Mouse (Mus musculus) limb, embryonic 14.5 days (tissue): ENCODE measurements around the gene Fgd2. TPM values are rescaled to one million over a fixed set of nuclear protein-coding genes. Genes with fewer than 3 reads are reported as not detected.

ENCODE experiments used
- ATAC-seq: fragments of 200-750 bp; cut with Nextera tagmentation; 2 replicates; pipeline ENCODE4 v1.8.0; 2017; ENCODE audit warnings: low read depth, moderate number of reproducible peaks, moderate TSS enrichment; ENCODE audit not compliant: low FRiP score
- DNase-seq: peaks from one replicate; pipeline ENCODE4 v3.0.0-alpha.2; 2015; ENCODE audit warnings: low spot score
- H3K27ac ChIP-seq: fragments of 300-500 bp; sonication (generic); replicated peaks from 2 replicates; pipeline ENCODE4 v1.5.1; 2014; ENCODE audit warnings: low read depth, mild to moderate bottlenecking, low read length, moderate library complexity, mixed read lengths
- H3K27me3 ChIP-seq: fragments of 300-500 bp; sonication (generic); 2 replicates; pipeline ENCODE4 v1.6.1; 2014; ENCODE audit warnings: low read length, mixed read lengths; ENCODE audit not compliant: control insufficient read depth, insufficient read depth
- H3K36me3 ChIP-seq: fragments of 300-500 bp; sonication (generic); 2 replicates; pipeline ENCODE4 v1.6.1; 2014; ENCODE audit warnings: mild to moderate bottlenecking, low read length, moderate library complexity, mixed read lengths; ENCODE audit not compliant: control insufficient read depth, insufficient read depth
- H3K4me1 ChIP-seq: fragments of 300-500 bp; sonication (generic); 2 replicates; pipeline ENCODE4 v1.6.1; 2014; ENCODE audit warnings: antibody characterized with exemption, low read length, mixed read lengths; ENCODE audit not compliant: control insufficient read depth, insufficient read depth
- H3K4me2 ChIP-seq: fragments of 300-500 bp; sonication (generic); replicated peaks from 2 replicates; pipeline ENCODE4 v1.6.1; 2014; ENCODE audit warnings: low read depth, mild to moderate bottlenecking, low read length, moderate library complexity; ENCODE audit not compliant: severe bottlenecking
- H3K4me3 ChIP-seq: fragments of 300-500 bp; sonication (generic); replicated peaks from 2 replicates; pipeline ENCODE4 v1.5.1; 2014; ENCODE audit warnings: low read length
- H3K9ac ChIP-seq: fragments of 300-500 bp; sonication (generic); 2 replicates; pipeline ENCODE4 v1.6.1; 2014; ENCODE audit warnings: mild to moderate bottlenecking, low read depth, low read length, moderate library complexity; ENCODE audit not compliant: severe bottlenecking
- H3K9me3 ChIP-seq: fragments of 300-500 bp; sonication (generic); 2 replicates; pipeline ENCODE4 v1.6.1; 2016; ENCODE audit warnings: low read length; ENCODE audit not compliant: control insufficient read depth
- POLR2A ChIP-seq: fragments of 200-500 bp; IDR thresholded peaks from 2 replicates; pipeline ENCODE4 v1.8.0; 2012; ENCODE audit warnings: inconsistent platforms, mild to moderate bottlenecking, moderate library complexity, borderline replicate concordance; ENCODE audit not compliant: insufficient read depth, insufficient read length; ENCODE audit errors: extremely low read depth
- WGBS: fragments of 180-500 bp; shearing (Covaris S2); extraction: QIAGEN DNeasy Blood & Tissue Kit; methylation state at CpG from one replicate; pipeline ENCODE4 v1.1.7; 2014; 5-methylcytosine and 5-hydroxymethylcytosine counted together
- polyA plus RNA-seq, 2 experiments: library from polyadenylated mRNA; depleted of rRNA in 1 of 2; stranded (reverse) in 1 of 2; unstranded in 1 of 2; fragments of >200 nt; fragmentation: Nextera tagmentation in 1 of 2; extraction: Ambion mirVana in 1 of 2; gene quantifications; 2 replicates each; pipeline versions ENCODE4 v1.2.1 to v1.2.3; 2012 to 2014

The Fgd2 gene
- 9.4 and 10.8 TPM in 2 replicates for polyA plus RNA-seq (2012; rRNA removed)
- polyA plus RNA-seq (2014; fragmentation: Nextera tagmentation; extraction: Ambion mirVana): 6.2 and 8.4 TPM in 2 replicates

DNA sequence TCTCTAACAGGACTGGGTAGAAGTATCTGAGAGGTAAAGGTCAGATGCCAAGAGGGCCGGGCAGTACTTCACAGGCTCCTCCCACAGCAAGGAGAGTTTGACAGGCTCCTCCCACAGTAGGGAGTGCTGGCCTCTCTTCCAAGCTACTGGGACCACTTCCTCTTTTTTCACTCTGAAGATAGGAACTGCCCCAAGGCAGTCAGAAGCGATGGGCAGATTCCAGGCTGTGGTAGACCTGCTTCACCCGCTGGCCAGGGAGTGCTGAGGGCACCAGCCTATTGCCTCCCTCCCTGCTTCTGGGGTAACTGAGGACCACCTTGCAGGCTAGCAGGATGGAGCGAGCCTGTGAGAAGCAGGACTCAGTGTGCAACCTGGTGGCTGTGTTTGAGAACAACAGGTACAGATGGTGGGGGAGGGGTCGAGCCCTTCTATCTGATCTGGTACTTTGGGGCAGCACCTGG, at the start of gene Fgd2:
Fgd2 (plus strand) TSS at position 154 of the 461 bp plus-strand sequence.
- Histone ChIP-seq H3K4me2 (no peak within 1 kb of the TSS), H3K9me3 (no peaks in the 10 kb centered on the region), H3K36me3 (no peaks in the 10 kb centered on the region), H3K4me1 (peaks cover 12% of the 10 kb centered on the region), H3K4me3 (no peak within 1 kb of the TSS), H3K27me3 (no peaks in the 10 kb centered on the region), H3K27ac (no peak within 1 kb of the TSS), H3K9ac (no peak within 1 kb of the TSS)
- ATAC-seq (no peak), DNase-seq (no peak)
- no peak for TF ChIP-seq POLR2A
- 16% methylated on average over 5 of the region's 5 CpGs for WGBS

GRCm38 (mm10) chr17:29311602-29312001, 49.1 kb upstream of the Fgd2 start:
- no peak overlapping the region for H3K27ac ChIP-seq
- no peak for TF ChIP-seq POLR2A
- no peak for ATAC-seq
- DNase-seq: no peak
- H3K9me3 ChIP-seq: no peaks in the 10 kb centered on the region
- H3K27me3 ChIP-seq: no peaks in the 10 kb centered on the region
- H3K4me1 ChIP-seq: peaks cover 13% of the 10 kb centered on the region
- H3K4me2 ChIP-seq: no peak overlapping the region
- 75% methylated on average over 8 of the region's 8 CpGs for WGBS
- no peaks in the 10 kb centered on the region for H3K36me3 ChIP-seq
- no peak overlapping the region for H3K9ac ChIP-seq
- no peak overlapping the region for H3K4me3 ChIP-seq

DNA sequence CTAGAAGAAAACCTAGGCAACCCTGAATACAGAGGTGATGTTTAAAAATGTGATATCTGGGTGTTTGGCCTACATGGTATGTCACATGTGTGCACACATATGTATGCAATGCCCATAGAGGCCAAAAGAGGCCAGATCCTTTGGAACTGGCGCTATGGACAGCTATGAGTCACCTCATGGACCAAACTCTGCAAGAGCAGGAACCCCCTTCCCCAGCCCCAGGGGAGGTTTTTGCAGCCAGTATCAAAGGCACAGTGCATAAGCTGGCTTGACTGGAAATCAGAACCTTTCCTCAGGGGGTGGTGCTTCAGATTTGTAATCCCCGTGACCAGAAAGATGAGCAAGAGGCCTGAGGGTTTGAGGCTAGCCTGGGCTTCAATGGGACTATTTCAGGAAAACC, 48.6 kb upstream of the Fgd2 start:
- 80% methylated on average over 2 of the region's 2 CpGs for WGBS
- H3K4me2 ChIP-seq: no peak overlapping the region
- H3K9ac ChIP-seq: no peak overlapping the region
- H3K27me3 ChIP-seq: no peaks in the 10 kb centered on the region
- H3K27ac ChIP-seq: no peak overlapping the region
- TF ChIP-seq POLR2A: no peak
- H3K36me3 ChIP-seq: no peaks in the 10 kb centered on the region
- peaks cover 8% of the 10 kb centered on the region for H3K4me1 ChIP-seq
- no peak for ATAC-seq
- DNase-seq: no peak
- no peak overlapping the region for H3K4me3 ChIP-seq
- H3K9me3 ChIP-seq: no peaks in the 10 kb centered on the region

GRCm38 (mm10) chr17:29313300-29313699, 47.4 kb upstream of the Fgd2 start:
- TF ChIP-seq POLR2A: no peak
- Histone ChIP-seq H3K9ac (no peak overlapping the region), H3K4me3 (no peak overlapping the region), H3K4me1 (0 out of 2 replicates have a peak, but pooled peaks cover 7% of the 10 kb centered on the region), H3K27me3 (no peaks in the 10 kb centered on the region), H3K4me2 (no peak overlapping the region), H3K27ac (no peak overlapping the region), H3K36me3 (no peaks in the 10 kb centered on the region), H3K9me3 (no peaks in the 10 kb centered on the region)
- DNase-seq: no peak
- no peak for ATAC-seq

DNA sequence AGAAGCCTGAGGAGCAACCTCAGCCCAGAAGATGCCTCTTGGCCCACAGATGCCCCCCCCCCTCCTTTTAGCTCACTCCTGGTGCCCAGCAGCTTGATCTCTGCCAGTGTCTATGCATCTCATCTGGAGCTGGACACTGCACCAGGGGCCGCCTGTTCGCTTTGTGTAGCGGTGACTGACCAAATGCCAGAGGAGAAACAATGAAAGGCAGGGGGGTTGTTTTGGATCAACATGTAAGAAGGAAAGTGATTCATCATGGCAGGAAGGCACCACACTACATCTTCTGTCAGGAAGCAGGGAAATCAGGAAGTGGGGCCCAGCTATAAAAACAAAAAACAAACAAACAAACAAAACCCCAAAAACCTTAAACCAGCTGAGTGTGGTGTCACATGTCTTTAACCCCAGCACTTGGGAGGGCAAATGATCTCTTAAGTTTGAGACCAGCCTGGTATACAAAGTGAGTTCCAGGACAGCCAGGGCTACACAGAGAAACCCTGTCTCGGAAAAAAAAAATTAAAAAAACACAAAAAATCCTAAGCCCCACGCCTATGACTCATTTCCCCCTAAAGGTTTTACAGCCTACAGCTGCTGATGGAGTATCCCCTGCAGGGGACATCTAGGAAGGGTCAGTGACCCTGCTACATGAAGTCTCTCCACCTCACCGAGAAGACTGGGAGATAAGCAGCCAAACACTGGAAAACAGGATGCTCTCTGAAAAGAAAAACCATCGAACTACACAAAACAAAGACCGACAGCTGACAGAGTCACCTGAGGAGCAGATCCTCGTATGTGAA, 44.8 kb upstream of the Fgd2 start:
- Histone ChIP-seq H3K27ac (0 out of 2 replicates have a peak overlapping the region, but pooled peaks have one; percentile 35), H3K4me3 (no peak overlapping the region), H3K27me3 (peaks cover under 1% of the 10 kb centered on the region; the same call in 1 of the 2 replicates), H3K4me2 (no peak overlapping the region), H3K9ac (peak overlapping the region; percentile 7; the same call in 1 of the 2 replicates), H3K9me3 (no peaks in the 10 kb centered on the region), H3K36me3 (no peaks in the 10 kb centered on the region), H3K4me1 (0 out of 2 replicates have a peak, but pooled peaks cover 3% of the 10 kb centered on the region)
- TF ChIP-seq POLR2A: no peak
- ATAC-seq (no peak), DNase-seq (no peak)
- 43% methylated on average over 9 of the region's 9 CpGs for WGBS
